Mouse (Mus musculus): Measurements from ENCODE around the gene U2surp. TPM values are rescaled to one million over a fixed set of nuclear protein-coding genes. Genes with fewer than 3 reads are reported as not detected.
A peak's percentile ranks its signal among the peaks of the same experiment; 100 is the strongest.
"Not testable (repeated sequence)": the region's sequence is repeated elsewhere in the genome, so short reads cannot be mapped to it uniquely, and the experiment has no call there.

The U2surp gene
- total RNA-seq, 2 experiments from 2014 or later: 116 to 251 TPM

GRCm38 (mm10) chr9:95541208-95541607, 29.4 kb upstream of the U2surp start:
- no peak for ATAC-seq (replicated peaks; ENCODE audit: low FRiP score, low TSS enrichment, poor library complexity, severe bottlenecking)

- ATAC-seq (replicated peaks; ENCODE audit: low FRiP score, low TSS enrichment, poor library complexity, severe bottlenecking): peak; percentile 98
Measured at GRCm38 (mm10) chr9:95540487-95540886, 28.7 kb upstream of the U2surp start.

GRCm38 (mm10) chr9:95539176-95539800, 27.5 kb upstream of the U2surp start:
- ATAC-seq (replicated peaks; ENCODE audit: low FRiP score, low TSS enrichment, poor library complexity, severe bottlenecking): no peak

- ATAC-seq (replicated peaks; ENCODE audit: low FRiP score, low TSS enrichment, poor library complexity, severe bottlenecking): peak; percentile 57; the same call in 1 of the 2 replicates
Measured at GRCm38 (mm10) chr9:95533817-95534216, 22.0 kb upstream of the U2surp start.

GRCm38 (mm10) chr9:95531144-95531543, 19.3 kb upstream of the U2surp start:
- ATAC-seq (replicated peaks; ENCODE audit: low FRiP score, low TSS enrichment, poor library complexity, severe bottlenecking): no peak

GRCm38 (mm10) chr9:95527676-95528075, 15.9 kb upstream of the U2surp start:
- peak; percentile 60 for ATAC-seq (replicated peaks; ENCODE audit: low FRiP score, low TSS enrichment, poor library complexity, severe bottlenecking)

GRCm38 (mm10) chr9:95525961-95526360, 14.2 kb upstream of the U2surp start:
- peak; percentile 86 for ATAC-seq (replicated peaks; ENCODE audit: low FRiP score, low TSS enrichment, poor library complexity, severe bottlenecking)

GRCm38 (mm10) chr9:95525376-95525775, 13.6 kb upstream of the U2surp start:
- no peak for ATAC-seq (replicated peaks; ENCODE audit: low FRiP score, low TSS enrichment, poor library complexity, severe bottlenecking)

- no peak for ATAC-seq (replicated peaks; ENCODE audit: low FRiP score, low TSS enrichment, poor library complexity, severe bottlenecking)
Measured at GRCm38 (mm10) chr9:95522561-95522960, 10.8 kb upstream of the U2surp start.

- ATAC-seq (replicated peaks; ENCODE audit: low FRiP score, low TSS enrichment, poor library complexity, severe bottlenecking): no peak
Measured at GRCm38 (mm10) chr9:95521566-95521965, 9.8 kb upstream of the U2surp start.

- no peak for ATAC-seq (replicated peaks; ENCODE audit: low FRiP score, low TSS enrichment, poor library complexity, severe bottlenecking)
Measured at GRCm38 (mm10) chr9:95521031-95521430, 9.2 kb upstream of the U2surp start.

- no peak for ATAC-seq (replicated peaks; ENCODE audit: low FRiP score, low TSS enrichment, poor library complexity, severe bottlenecking)
Measured at GRCm38 (mm10) chr9:95520563-95520962, 8.8 kb upstream of the U2surp start.

- ATAC-seq (replicated peaks; ENCODE audit: low FRiP score, low TSS enrichment, poor library complexity, severe bottlenecking): not testable (repeated sequence)
Measured at GRCm38 (mm10) chr9:95514361-95514760, 2.6 kb upstream of the U2surp start.

- ATAC-seq (replicated peaks; ENCODE audit: low FRiP score, low TSS enrichment, poor library complexity, severe bottlenecking): no peak
Measured at GRCm38 (mm10) chr9:95513776-95514175, 2.0 kb upstream of the U2surp start.

GRCm38 (mm10) chr9:95512331-95513030, 685 bp upstream of the U2surp start:
- ATAC-seq (replicated peaks; ENCODE audit: low FRiP score, low TSS enrichment, poor library complexity, severe bottlenecking): peak; percentile 42

- ATAC-seq (replicated peaks; ENCODE audit: low FRiP score, low TSS enrichment, poor library complexity, severe bottlenecking): peak; percentile 14; the same call in 1 of the 2 replicates
Measured at GRCm38 (mm10) chr9:95510693-95511404, 947 bp downstream of the U2surp start.

- no peak for ATAC-seq (replicated peaks; ENCODE audit: low FRiP score, low TSS enrichment, poor library complexity, severe bottlenecking)
Measured at GRCm38 (mm10) chr9:95505666-95506065, 6.1 kb downstream of the U2surp start.

GRCm38 (mm10) chr9:95499848-95500247, 11.9 kb downstream of the U2surp start:
- ATAC-seq (replicated peaks; ENCODE audit: low FRiP score, low TSS enrichment, poor library complexity, severe bottlenecking): no peak

- no peak for ATAC-seq (replicated peaks; ENCODE audit: low FRiP score, low TSS enrichment, poor library complexity, severe bottlenecking)
Measured at GRCm38 (mm10) chr9:95495038-95495437, 16.8 kb downstream of the U2surp start.

GRCm38 (mm10) chr9:95493393-95493792, 18.4 kb downstream of the U2surp start:
- ATAC-seq (replicated peaks; ENCODE audit: low FRiP score, low TSS enrichment, poor library complexity, severe bottlenecking): no peak

Data from megakaryocyte-erythroid progenitor cell, adult 5-6 weeks (primary cell).